Mouse (Mus musculus) Patski (cell line): ENCODE measurements at regions not wholly inside any gene's neighbourhood (a gene's known extent, or its start where the extent isn't known, plus 50 kb on each side); places are given as distances from the start of the nearest gene placed in this dataset.

ENCODE experiments used
- ATAC-seq: fragments of 100-300 bp; one replicate; pipeline ENCODE4 v1.8.0; 2021
- CTCF ChIA-PET: fragments of 350-600 bp; sonication (Branson Sonifier 250); formaldehyde crosslinking; loops from one replicate; lab custom pipeline; 2022; ENCODE audit warnings: inconsistent platforms; lab: Charles Lee
- POLR2A ChIA-PET: fragments of 350-600 bp; sonication (Branson Sonifier 250); formaldehyde crosslinking; loops from one replicate; lab custom pipeline; 2022; ENCODE audit warnings: antibody characterized with exemption, inconsistent platforms; lab: Charles Lee
- DNase-seq: peaks from one replicate; pipeline ENCODE4 v3.0.0-alpha.2; 2011; ENCODE audit warnings: low read depth, low spot score
- H3K27me3 ChIP-seq: fragments of 371-371 bp; one replicate; pipeline ENCODE4 v1.5.1; 2021
- CTCF ChIP-seq: fragments of 100-300 bp; IDR thresholded peaks from one replicate; pipeline ENCODE4 v1.5.1; 2021
- in situ Hi-C: fragments of 300-500 bp; cut with MboI; formaldehyde crosslinking; loops from 3 replicates; pipeline ENCODE4 v1.11.1; 2018; ENCODE audit warnings: low pct_unique_long_range_greater_than_20kb, mixed read lengths

- no peaks in the 10 kb centered on the region for H3K27me3 ChIP-seq
- no peak for TF ChIP-seq CTCF
- ATAC-seq (no peak), DNase-seq (no peak)
- in situ Hi-C loops = no loop called here
- ChIA-PET POLR2A (no interaction called here), CTCF (no interaction called here)
Measured at GRCm38 (mm10) chr7:124455659-124456058, 473.0 kb downstream of the Hs3st4 start.

DNA sequence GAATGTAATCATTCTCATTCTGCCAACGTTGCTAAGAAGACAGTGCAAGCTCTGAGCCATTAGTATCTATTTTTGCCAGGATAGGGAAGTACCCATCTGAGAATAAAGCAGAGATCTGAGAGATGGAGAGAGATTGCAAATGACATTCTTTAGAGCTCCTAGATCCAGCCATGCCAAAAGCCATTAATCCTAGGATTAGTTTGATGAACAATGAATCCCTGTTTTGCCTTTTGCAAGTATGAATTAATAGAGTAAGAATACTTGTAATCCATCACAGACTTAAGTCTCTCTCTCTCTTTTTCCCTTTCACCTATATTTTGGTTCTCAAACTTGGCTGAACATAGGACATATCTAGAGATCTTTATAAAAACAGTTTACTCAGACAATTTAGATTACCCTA, 504.7 kb downstream of the Hs3st4 start:
- in situ Hi-C loops = no loop called here
- no peak for ATAC-seq
- POLR2A ChIA-PET = no interaction called here
- CTCF ChIA-PET = no interaction called here
- DNase-seq = no peak
- no peaks in the 10 kb centered on the region for H3K27me3 ChIP-seq
- TF ChIP-seq CTCF = no peak

DNA sequence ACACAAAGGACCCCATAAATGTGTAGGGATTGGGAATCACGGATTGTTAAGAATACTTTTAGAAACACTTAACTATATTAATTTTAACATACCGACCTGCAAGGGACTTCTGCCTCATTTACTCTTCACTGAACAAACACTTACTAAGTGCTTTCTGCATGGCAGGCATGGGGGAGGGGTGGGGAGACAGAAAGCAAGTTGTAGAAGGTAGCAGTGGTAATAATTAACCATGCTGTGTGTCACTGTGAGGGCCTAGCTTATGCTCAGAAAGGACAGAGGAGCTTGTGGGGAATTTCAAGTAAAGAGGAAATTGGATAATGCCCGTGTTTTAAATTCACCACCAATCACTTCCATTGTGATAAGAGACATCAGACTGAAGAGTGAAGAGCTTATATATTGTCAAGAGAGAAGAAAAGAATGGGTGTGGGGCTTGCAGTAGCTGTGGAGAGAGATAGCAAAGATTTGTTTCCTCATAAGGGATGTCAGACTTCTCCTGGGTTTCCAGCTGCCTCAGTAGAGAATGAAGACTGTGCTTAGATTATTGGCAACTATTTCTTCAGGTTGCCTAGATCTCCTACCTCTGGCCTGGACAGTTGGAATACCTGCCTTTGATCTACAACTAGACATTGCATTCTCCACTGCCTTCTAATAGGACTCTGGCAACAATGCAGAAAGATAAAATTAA, 508.6 kb downstream of the Hs3st4 start:
- CTCF ChIA-PET = no interaction called here
- H3K27me3 ChIP-seq = no peaks in the 10 kb centered on the region
- peak; percentile 31 for ATAC-seq
- no peak for TF ChIP-seq CTCF
- in situ Hi-C loops = no loop called here
- no peak for DNase-seq
- POLR2A ChIA-PET = no interaction called here

GRCm38 (mm10) chr7:124491851-124492390, 509.3 kb downstream of the Hs3st4 start:
- ATAC-seq = no peak
- no peaks in the 10 kb centered on the region for H3K27me3 ChIP-seq
- TF ChIP-seq CTCF = no peak
- DNase-seq = no peak
- ChIA-PET POLR2A (no interaction called here), CTCF (no interaction called here)
- in situ Hi-C loops = no loop called here

DNA sequence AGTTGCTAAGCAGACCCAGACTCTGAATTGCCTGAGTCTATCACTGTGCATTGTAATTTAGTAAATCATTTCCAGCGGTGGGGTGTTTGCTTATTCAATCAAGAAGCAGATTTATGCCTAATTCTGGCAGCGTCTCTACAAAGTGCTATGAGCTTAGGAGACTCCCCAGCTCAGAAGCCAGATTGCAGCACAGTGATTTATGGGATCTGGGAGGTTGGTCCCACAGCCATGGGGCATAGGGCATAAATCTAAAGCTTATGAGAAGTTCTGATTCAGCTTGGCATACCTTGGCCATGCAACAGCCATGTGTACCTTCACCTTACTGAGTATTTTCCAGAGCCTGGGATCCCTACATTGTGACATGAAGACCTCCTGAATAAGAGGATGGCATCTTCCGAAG, 518.0 kb downstream of the Hs3st4 start:
- no peak for TF ChIP-seq CTCF
- CTCF ChIA-PET = no interaction called here
- no peak for DNase-seq

GRCm38 (mm10) chr7:124502760-124503159, 520.1 kb downstream of the Hs3st4 start:
- POLR2A ChIA-PET = no interaction called here
- CTCF ChIA-PET = no interaction called here
- ATAC-seq = no peak
- no peak for DNase-seq
- no peak for TF ChIP-seq CTCF
- no peaks in the 10 kb centered on the region for H3K27me3 ChIP-seq
- in situ Hi-C loops = no loop called here

More for the DNA sequence above, 518.0 kb downstream of the Hs3st4 start:
- no peak for ATAC-seq
- no peaks in the 10 kb centered on the region for H3K27me3 ChIP-seq
- in situ Hi-C loops = no loop called here
- POLR2A ChIA-PET = no interaction called here

GRCm38 (mm10) chr7:124549038-124549437, 566.4 kb downstream of the Hs3st4 start:
- no peaks in the 10 kb centered on the region for H3K27me3 ChIP-seq
- no peak for TF ChIP-seq CTCF
- ChIA-PET CTCF (no interaction called here), POLR2A (no interaction called here)
- no peak for DNase-seq
- in situ Hi-C loops = no loop called here
- no peak for ATAC-seq

DNA sequence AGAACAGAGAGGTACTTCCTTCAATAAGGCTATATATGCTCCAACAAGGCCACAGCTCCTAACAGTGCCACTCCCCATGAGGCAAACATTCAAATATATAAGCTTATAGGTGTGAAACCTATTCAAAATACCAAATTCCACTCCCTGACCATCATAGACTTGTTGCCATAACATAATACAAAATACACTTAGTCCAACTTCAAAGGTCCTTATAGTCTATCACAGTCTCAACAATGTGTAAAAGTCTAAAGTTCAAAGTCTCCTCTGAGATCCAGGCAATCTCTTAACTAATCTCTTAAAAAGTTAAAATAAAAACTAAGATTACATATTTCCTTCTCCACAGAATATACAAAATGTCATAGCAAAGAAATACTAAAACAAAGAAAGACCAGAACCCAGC, 574.5 kb downstream of the Hs3st4 start:
- in situ Hi-C loops = no loop called here
- no peak for TF ChIP-seq CTCF
- no peaks in the 10 kb centered on the region for H3K27me3 ChIP-seq
- ChIA-PET CTCF (interaction anchor here (1.3 kb wide), 1 partner anchor 13 kb away, joined by 3 read pairs; no protein-coding TSS in a partner anchor), POLR2A (no interaction called here)
- ATAC-seq (no peak), DNase-seq (no peak)

DNA sequence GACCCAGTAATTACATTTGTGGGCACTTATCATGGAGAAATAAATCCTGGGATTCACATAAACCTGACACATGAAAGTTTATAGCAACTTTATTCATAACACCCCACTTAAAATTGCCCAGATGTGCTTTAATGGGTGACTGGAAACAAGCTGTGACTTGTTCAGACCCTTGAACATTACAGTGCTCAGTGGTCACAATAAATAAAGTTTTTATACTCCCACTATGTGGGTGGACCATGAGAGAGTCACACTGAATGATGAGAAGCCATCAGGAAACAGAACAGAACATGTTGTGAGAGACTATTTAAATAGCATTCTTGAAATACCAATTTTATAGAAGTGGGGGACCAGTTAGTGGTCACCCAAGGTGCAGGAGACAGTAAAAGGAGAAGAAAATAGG, 588.1 kb downstream of the Hs3st4 start:
- in situ Hi-C loops = no loop called here
- ATAC-seq = no peak
- CTCF ChIA-PET = interaction anchor here (1.1 kb wide), 1 partner anchor 13 kb away, joined by 3 read pairs; no protein-coding TSS in a partner anchor

GRCm38 (mm10) chr7:124573666-124574065, 591.0 kb downstream of the Hs3st4 start:
- TF ChIP-seq CTCF = no peak
- ChIA-PET CTCF (no interaction called here), POLR2A (no interaction called here)
- in situ Hi-C loops = no loop called here
- no peak for DNase-seq
- no peaks in the 10 kb centered on the region for H3K27me3 ChIP-seq
- no peak for ATAC-seq

More for the DNA sequence above, 588.1 kb downstream of the Hs3st4 start:
- no peaks in the 10 kb centered on the region for H3K27me3 ChIP-seq
- DNase-seq = no peak
- POLR2A ChIA-PET = no interaction called here
- TF ChIP-seq CTCF = no peak

DNA sequence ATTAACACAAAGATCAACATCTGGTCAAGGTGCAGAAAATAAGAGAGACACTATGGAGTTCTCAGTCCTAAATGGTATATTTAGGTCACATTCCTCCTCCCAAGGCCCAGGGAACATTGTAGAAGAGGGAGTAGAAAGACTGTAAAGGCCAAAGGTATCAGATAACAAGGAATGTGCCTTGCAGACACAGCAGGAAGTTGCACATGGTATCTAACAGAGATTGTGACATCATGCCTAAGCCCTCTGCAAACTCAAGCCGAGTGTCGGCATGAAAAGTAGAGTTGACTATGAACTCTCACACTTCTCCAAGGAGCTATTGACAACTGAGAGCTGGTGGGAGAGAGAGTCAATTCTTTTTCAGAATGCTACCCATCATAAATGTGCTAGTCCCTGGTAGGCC, 598.7 kb downstream of the Hs3st4 start:
- in situ Hi-C loops = no loop called here
- ChIA-PET CTCF (no interaction called here), POLR2A (no interaction called here)
- DNase-seq (no peak), ATAC-seq (no peak)
- H3K27me3 ChIP-seq = no peaks in the 10 kb centered on the region
- no peak for TF ChIP-seq CTCF
